12 mouse cellular contexts compared by ENCODE assay signal in genomic region chr6:87845031-87845695, GRCm38 (mm10).
"Had no signal": no experiment of that assay in that cellular context is flagged by ENCODE, and none has a peak within 500 bp of the region (broad histone marks: within the 10 kb centered on the region; RNA-seq: fewer than 3 reads in every experiment).

No protein-coding gene starts in this region.

- H3K27me3 ChIP-seq: limb, embryonic 15.5 days; midbrain, embryonic 13.5 days; neural tube, embryonic 15.5 days had no signal

- H3K27ac ChIP-seq: limb, embryonic 15.5 days; liver, embryonic 14.5 days; midbrain, embryonic 13.5 days; neural tube, embryonic 15.5 days had no signal

- H3K4me3 ChIP-seq: limb, embryonic 15.5 days; midbrain, embryonic 13.5 days; myocyte; neural tube, embryonic 15.5 days had no signal

- H3K4me2 ChIP-seq: limb, embryonic 15.5 days; midbrain, embryonic 13.5 days; neural tube, embryonic 15.5 days had no signal

- H3K9ac ChIP-seq: limb, embryonic 15.5 days; liver, embryonic 14.5 days; midbrain, embryonic 13.5 days; neural tube, embryonic 15.5 days had no signal

- DNase-seq: kidney, postnatal 25 days; lung, adult 18-20 months; right cerebral cortex, adult 18-20 months; right cerebral cortex, postnatal 4 days; spleen, adult 18-20 months; thymus, adult 2 months; thymus, postnatal 25 days had no signal

- H3K9me3 ChIP-seq: limb, embryonic 15.5 days; midbrain, embryonic 13.5 days; neural tube, embryonic 15.5 days had no signal

- ATAC-seq: midbrain, embryonic 13.5 days had no signal
